Mouse (Mus musculus): ENCODE measurements at regions not wholly inside any gene's neighbourhood (a gene's known extent, or its start where the extent isn't known, plus 50 kb on each side); places are given as distances from the start of the nearest gene placed in this dataset.

DNA sequence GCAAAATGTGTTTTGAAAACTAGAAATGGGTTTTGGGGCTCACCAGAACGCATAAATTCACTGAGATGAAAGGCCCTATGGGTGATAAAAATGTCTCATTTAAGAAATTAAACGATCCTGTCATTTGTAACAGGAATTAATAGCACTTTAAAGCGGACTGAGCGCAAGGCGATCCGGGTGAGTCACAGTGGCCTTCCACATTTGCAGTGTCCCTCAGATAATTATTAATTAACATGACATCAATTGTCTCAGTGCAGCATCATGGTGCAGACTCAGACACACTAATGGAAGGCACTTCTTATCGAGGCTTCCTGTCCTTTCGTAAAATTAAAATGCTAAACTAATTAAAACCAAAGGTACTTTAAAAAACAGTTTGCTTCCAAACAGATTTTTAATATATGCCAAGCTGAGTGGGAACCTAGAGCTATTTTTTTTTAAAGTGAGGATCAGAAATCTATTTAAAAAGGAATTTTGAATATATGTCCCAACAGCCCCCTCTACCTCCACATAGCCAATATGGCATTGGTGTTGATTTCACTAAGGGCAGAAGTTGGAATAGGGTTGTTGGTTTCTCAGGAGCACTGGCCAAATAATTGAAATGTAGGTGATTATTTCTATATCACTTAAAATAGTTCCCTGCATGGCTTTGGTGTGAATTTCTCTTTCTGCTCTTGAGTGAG, 262.0 kb upstream of the Id2 start:
- no peak for DNase-seq (ENCODE audit: low spot score in 2 of 2)

DNA sequence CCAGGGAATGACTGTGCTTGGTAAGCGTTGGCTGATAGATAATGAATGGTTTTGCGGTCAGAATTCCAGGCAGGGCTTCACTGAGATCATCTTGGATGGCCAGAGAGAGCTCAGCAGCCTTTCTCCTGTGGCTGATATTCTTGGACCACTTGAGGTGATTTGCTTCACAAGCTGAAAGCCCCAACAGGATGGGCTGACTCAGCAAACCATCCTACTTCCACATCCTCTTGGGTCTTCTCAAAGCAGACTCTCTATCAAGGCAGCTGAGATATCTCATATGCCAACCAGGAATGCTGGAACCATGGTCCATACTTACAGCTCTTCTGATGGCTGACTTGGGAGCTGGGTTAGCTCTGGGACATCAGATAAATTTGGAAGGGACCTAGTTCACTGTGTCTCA, 259.8 kb upstream of the Id2 start:
- no peak for DNase-seq (ENCODE audit: low spot score in 2 of 2)

DNA sequence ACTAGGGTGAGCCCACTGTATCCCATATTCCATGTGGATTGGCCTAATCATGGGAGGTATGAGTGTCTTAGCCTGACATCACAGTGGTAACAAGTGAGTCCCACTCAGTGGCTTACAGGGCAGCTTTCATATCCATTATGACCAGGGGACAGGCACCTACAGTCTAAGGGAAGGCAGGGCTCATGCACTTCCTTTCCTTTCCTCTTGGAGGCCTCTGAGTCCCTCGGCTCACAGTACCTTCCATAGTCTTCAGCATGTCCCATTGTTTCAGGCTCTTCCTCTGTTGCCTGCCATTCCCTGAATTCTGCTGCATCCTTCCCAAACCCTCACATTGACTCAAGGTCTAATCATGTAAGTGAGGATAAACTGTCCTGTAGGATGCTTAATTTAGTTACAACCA, 258.3 kb upstream of the Id2 start:
- DNase-seq (ENCODE audit: low spot score in 2 of 2), result no peak

DNA sequence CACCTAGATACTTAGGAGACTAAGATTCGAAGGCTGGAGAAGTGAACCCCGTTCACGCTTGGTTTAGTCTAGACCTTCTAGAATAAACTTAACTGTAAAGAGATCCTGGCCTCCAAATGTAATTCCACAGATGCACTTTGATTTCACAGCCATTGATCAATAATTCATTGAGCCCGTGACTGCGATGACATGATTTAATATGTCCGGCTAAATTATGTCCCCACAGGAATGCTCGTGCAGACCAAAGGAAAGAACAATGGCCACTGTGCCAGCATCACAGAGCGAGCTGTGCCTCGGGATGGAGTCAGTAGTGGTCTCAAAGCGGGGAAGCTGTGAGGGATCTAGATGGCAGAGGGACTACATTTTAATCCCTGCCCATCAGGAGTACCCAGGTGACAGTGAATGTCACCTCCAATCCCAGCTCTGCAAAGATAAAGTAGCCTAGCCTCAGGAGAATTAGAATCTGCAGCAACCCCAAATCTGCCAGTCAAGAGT, 256.5 kb upstream of the Id2 start:
- DNase-seq (ENCODE audit: low spot score in 2 of 2), result no peak

DNA sequence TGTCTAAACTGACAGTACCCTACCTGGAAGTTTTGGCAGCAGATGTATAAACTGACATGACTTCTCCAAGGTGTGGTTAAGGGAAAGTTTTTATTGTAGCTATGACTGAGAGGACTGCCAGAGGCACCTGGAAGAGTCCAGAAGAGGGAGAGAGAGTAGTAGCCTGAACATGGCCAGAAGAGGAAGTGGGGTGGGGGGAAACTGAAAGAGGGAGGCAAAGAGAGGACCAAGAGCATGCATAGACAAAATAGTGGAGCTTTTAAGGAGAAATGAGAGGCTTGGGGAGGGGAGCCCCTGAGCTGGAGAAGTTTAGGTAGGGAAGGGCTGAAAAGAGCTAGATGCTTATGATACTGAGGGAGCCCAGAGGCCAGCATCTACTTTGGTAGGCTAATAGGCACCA, 255.2 kb upstream of the Id2 start:
- DNase-seq (ENCODE audit: low spot score in 2 of 2), result no peak

DNA sequence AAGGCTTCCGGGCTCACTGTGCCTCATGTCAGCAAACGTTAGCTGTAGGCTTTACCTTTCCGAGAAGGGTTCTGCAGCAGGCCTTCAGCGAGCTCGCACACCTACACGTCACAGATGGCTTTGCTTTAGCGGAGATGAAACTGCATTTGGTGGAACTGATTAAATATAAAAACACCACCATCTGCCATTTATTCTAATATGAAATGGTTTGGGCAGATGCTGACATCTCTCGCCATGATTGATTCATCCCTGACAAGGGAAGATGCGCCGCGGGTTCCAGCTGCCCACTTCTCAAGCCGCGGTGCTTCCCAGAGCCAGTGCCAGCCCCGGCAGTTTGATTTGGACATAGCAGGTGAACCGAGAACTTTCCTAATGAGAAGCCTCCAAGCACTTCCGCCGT, 247.4 kb upstream of the Id2 start:
- DNase-seq (ENCODE audit: low spot score in 2 of 2), result no peak

DNA sequence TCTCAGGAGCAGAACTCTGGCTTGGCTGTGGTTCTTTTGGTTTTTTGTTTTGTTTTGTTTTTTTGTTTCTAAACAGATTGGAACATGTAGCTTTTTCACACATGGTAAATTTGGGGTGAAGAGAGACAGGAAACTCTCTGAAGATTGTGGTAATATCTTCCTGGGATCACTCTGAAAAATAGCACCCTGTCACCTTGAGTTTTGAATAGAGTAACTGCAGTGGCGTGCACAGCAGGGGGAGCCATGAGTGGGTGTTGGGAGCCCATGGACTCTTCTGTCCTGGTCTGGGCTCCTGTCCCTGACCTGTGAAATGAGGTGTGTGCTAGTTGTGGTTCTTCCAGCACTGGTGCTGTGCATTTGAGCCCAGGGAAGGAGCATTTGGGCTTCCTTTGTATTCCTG, 241.8 kb upstream of the Id2 start:
- no peak for DNase-seq (ENCODE audit: low spot score in 2 of 2)

DNA sequence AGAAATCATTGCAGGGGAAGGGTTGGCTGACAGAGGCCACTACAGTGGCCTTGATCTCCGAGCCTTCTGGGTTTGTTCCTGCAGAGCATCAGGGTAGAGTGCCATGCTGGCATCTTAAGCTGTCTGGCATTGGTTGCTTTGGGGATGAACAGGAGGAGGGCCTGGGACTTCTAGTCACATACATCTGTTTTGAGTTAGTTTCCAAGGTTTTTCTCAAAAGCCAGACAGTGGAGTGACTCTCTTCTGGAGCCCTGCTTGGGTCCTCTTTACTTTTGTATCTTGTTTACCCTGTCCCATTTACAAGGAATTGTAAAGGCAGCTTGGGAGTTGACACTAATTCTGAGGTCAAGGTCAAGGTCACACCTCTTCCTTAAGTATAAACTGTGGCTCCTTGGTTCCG, 239.0 kb upstream of the Id2 start:
- no peak for DNase-seq (ENCODE audit: low spot score in 2 of 2)

DNA sequence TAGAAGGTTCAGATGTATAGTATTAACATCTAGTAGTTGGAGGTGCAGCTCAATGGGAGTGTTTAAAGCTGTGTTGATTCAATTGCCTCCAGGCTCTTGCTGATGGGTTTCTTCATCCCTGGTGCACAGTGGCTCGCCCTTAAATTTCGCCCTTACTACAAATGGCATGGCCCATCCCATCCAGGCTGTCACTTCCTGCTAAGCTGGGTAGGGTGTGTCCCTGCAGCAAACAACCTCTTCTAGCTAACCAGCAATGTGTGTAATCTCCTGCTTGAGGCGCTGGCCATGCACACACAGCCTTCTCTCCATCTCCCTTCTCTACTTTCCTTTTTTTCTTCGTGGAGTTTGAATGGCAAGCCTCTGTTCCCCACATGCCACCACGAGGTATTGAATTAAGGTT, 238.1 kb upstream of the Id2 start:
- no peak for DNase-seq (ENCODE audit: low spot score in 2 of 2)

DNA sequence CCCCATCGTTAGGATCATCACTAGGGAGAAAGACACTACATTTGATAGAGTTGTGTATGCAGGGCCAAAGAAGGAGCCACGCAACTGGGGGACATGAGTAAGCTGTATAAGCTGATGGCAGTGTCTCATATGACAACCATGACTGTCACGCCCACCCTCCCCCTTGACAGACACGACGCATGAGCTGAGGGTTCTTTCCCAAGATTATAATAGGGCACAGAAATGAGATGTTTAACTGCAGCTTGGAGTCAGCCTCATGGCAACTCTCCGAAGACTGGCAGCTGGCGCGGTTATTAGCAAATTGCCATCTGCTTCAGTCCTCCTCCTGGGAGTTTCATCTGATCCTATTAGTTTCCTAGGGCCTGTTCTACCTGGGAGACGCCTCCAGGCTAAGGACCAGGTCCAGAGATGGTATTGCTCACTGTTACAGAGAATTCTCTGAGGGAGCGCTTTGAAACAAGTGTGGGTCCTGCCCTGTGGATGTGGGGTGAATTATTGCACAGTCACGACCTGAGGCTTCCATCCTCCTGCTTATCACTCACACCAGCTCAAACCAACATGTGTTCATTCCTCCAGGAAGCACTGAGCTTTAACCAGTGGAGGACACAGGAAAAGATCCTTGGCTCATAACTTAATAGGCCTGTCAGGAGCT, 235.6 kb upstream of the Id2 start:
- DNase-seq (ENCODE audit: low spot score in 2 of 2), result no peak

DNA sequence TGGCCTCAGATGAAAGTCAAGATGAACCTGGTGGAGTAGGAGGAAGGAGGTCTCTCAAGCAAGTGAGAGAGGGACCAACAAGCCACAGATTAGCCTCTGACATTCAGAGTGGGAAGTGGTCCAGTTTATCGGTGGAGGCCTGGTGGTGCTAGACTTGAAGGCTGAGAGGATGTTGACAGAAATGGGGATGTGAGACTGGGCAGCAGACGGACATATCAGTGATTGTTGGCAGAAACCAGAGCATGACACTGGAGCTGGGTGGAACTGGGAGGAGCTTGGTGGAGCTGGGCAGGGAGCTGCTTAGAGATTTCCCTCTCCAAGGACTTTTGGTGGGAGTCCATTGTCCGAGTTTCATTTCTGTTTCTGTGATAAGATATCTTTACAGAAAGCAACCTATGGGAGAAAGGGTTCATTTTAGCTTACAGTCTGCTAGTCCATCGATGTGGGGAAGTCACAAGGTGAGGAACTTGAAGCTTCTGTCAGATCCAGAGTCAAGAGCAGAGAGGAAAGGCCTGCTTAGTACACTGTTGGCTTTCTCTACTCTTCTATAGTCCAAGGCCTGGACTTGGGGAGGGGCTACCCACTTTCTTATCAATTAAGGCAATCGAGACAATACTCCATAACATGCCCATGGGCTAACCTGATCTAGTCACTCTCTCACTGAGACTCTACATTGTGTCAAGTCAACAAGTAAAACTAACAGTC, 233.2 kb upstream of the Id2 start:
- no peak for DNase-seq (ENCODE audit: low spot score in 2 of 2)

DNA sequence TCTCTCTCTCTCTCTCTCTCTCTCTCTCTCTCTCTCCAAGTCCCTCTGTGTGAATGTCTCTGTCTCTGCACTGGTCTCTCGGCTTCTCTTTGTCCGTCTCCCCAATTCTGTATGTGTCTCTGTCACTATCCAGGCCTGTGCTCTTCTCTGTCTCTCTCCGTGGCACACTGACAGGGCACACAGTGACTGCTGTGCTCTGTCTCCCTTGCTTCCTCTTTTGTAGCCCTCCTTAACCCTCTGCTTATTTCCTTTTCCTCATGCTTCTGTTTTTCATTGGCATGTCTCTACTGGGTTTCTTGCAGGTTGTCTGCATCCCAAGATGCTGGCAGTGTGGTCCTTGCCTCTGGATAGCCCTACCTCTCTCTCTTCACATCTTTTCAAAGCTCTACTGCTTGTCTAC, 229.0 kb upstream of the Id2 start:
- DNase-seq (ENCODE audit: low spot score in 2 of 2), result no peak

DNA sequence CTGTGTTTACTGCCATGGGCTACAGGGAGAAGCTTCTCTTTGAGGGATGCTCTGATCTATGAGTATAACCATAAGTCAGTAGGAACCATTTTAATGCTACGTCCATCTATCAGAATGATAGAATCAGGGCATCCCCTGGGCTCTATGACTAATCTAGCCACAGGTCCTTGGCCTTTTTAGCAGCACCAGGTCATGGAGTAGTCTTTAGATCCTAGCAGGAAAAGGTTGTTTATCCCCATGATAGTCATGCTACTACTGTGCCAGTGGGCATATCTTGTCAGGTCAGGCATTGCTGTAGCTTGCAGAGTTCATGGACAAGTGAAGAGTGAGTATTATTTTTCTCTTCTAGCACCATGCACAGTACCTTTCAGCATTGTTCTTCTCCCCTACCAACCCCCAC, 226.2 kb upstream of the Id2 start:
- DNase-seq (ENCODE audit: low spot score in 2 of 2), result no peak

DNA sequence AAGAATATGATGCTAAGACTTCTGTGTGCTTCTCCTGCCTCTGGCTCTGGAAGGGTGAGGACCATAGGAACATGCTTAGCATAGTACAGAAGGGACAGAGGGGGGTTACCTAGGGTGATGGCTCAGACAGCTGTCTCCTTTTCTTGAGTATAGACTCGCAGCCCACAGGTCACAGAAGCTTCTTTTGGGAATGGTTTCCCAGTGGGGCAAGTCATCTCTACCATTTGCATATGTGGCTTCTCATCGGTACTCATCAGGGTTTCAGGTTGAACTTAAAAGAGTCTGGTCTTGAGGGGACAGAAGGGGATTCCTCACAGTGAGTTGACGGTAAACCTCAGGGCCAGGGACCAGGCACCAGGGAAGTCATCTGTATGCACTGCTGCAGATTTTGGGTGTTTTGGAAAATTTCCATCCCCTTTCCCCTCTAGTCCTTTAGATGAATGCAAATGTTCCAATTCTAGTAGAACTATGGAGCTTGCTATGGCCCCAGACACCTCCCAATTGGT, 223.4 kb upstream of the Id2 start:
- DNase-seq (ENCODE audit: low spot score in 2 of 2), result no peak

DNA sequence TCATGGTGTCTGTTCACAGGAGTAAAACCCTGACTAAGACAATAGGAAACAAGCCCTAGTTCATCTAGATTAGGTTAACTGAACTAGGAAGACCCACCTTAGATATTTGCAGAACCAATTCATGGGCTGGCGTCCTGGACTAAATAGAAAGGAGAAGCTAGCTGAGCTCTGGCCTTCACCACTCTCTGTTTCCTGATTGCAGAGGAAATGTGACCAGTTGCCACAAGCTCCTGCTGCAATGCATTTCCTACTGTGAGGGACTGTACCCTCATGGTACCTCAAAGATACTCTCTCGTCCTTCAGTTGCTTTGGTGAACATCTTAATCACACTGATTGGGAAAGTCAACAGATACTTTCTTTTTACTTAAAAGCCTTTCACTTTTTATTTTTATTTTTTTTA, 222.9 kb upstream of the Id2 start:
- DNase-seq (ENCODE audit: low spot score in 2 of 2), result no peak

DNA sequence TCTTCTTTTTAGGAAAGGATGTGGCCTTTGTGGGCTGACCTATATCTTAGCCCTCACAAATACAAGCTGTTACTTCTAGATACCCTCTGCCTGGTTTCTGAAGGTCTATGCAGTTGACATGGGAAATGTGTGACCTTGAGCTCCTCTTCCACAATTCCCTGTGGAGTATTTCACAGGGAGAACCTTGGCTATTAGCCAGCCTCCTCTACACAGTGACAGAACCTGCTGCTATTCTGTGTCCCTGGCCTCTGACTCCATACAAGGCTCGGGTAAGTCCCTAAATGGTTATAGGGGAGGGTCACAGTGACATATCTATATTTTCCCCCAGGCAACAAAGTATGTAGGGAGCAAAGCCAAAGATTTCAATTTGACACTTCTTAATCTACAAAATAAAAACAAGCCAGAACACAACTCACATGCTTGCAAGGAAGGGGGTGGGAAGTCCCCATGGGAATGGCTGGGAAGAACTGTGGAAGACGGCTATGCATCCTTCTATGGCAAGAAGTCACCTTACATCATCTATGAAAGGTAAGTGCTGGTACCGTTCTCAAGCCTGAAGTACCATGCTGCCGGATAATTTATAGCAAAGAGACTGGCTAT, 221.2 kb upstream of the Id2 start:
- no peak for DNase-seq (ENCODE audit: low spot score in 2 of 2)

DNA sequence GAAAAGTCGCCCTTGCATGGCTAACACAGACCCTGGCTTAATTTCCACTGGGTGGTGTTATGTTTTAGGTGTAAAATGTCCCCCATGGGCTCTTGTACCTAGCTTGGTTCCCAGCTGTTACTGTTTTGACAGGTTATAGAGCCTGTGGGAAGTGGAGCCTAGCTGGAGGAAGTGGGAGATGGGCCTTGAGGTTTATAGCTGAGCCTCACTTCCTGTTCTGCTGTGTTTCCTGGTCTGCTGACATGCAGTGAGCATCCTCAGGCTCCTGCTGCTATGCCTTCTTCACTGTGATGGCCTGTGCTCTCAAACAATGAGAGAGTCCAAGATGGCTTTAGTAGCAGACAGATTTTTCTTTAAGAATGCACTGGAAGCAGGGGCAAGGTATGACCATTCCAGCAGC, 219.0 kb upstream of the Id2 start:
- no peak for DNase-seq (ENCODE audit: low spot score in 2 of 2)

DNA sequence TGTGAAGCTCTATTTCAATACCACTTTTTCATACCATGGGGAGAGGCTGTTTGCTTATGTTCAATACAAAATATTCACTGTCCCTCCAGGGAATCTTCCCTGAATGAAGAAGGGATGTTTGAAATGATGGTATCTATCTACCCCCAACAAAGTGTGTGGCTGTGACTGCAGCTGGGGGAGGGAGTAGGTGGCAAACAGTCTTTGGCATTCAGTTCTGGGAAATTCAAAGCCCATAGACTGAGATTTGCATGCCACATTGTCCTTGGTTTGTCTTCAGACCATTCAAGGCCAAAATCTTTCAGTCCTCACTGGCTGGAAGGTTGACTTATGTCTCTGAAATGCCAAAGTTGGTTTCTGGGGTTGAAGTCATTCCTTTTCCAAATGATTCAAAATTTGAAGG, 216.3 kb upstream of the Id2 start:
- no peak for DNase-seq (ENCODE audit: low spot score in 2 of 2)

DNA sequence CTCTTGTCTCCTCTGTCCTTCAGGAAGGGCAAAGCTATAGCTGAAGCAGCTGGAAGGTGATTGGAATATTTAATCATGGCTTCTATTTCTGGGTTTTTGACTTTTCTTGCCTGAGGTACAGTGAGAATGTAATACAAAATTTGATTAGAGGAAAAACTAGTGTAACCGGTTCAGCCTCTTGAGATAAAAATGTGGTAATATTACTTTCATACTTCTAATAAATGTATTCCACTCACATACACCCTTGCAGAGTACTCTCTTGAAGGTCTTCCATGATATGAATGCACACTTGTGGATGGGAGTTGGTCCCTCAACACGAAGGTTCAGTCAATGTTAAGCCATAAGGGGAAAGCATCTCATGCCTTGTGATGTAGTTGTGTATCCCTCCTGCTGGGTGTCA, 215.4 kb upstream of the Id2 start:
- no peak for DNase-seq (ENCODE audit: low spot score in 2 of 2)

DNA sequence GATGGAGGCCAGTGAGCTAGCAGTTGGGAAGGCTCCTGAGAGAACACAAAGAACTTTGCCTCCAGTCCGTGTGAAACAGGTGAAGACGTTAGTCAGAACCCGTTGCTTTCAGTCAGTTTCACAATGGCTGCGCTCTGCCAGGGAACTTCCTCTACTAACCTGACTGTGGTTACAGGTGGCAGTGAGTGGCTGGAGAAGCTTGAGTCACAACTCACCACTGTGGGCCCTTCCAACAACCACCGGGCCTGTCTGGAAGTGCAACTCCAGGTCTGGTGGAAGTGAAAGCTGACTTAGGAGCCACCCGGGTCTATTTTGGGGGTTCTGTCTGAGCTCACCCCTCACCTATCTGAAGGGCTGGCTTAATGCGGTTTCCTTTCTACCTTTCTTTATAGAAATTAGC, 214.8 kb upstream of the Id2 start:
- DNase-seq (ENCODE audit: low spot score in 2 of 2), result no peak

DNA sequence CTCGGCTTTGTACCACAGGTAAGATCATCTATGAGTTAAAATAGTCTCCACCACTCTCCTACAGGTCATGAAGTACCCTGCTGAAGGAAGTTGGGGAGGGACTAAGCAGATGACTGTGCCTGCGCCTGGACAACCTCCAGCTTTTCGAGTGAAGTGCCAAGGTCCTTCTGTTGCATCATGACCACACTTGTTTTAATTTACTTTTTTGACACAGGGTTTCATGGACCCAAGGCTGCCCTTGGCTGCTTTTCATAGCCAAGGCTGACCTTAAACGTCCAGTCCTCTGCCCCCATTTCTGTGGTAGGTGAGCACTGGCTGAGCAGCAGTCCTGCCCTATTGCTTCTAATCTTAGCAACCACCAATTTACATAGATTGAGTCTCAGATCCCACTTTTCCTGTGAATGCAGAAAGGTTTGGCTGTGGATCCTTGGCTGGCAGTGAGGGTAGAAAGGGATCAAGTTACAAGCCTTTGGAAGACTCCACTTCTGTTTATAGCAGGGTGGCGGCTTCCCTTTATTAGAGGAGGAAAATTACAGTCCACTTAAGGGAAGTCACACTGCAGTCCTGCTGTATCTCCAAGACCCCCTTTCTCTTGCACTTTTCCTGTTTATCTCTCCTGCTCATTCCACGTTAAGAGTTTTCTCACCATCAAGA, 213.5 kb upstream of the Id2 start:
- peak in 1 of 2 experiments; percentile 32 for DNase-seq (ENCODE audit: low spot score in 2 of 2)

DNA sequence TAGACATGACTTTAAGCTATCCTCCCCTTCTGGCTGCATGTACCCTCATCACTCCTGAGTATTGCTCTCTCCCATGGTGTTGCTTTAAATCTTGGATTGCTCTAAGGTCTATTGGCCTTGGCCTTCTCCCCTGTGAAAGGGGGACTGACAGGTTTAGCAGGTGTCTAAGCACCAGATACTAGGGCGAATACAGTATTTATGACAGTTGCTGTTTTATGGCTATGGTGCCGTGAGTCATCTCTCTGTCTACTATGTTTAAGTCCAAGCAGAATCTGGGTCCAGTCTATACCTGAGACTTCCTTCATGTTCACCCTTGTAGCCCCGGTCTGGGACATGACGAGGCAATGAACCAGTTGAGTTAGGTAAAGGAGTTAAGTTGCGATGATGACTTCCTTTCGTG, 212.3 kb upstream of the Id2 start:
- no peak for DNase-seq (ENCODE audit: low spot score in 2 of 2)
